Mouse (Mus musculus): Measurements from ENCODE around the gene 5430419D17Rik. TPM values are rescaled to one million over a fixed set of nuclear protein-coding genes. Genes with fewer than 3 reads are reported as not detected.

Gene 5430419D17Rik
- total RNA-seq, 4 experiments from 2014 or later, result not detected

- DNase-seq, result no peak
These were observed 144.1 kb downstream of the 5430419D17Rik start for GRCm38 (mm10) chr7:131318340-131318739.

DNA sequence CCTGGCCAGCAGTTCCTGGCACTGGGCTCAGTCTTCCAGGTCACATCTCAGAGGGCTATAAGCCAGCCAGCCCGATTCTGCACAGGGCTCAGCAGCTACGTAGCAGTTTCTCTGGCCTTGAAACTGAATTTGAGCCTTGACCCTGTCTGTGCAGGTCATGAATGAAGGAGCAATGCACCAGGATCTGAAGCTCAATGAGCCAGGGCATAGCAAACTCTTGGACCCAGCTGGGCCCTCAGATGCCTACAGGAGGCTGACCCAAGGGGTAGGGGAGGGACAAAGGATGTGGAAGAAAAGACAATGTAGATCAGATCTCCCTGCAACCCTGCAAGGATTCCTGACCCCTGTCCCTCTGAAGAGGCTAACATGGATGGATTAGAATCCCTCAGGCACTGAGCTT lies 148.0 kb downstream of the 5430419D17Rik start, which contains the start of gene Cuzd1:
Gene Cuzd1 (minus strand): TSS at position 101 of the 400 bp plus-strand sequence.
- DNase-seq, result no peak

- no peak for DNase-seq
These were observed 152.9 kb downstream of the 5430419D17Rik start for GRCm38 (mm10) chr7:131327054-131327453.

GRCm38 (mm10) chr7:131329416-131329815 lies 155.2 kb downstream of the 5430419D17Rik start, which contains the start of gene Fam24b:
Gene Fam24b, minus strand, starts transcription at chr7:131329516.
- no peak for DNase-seq

GRCm38 (mm10) chr7:131331688-131332087 lies 157.5 kb downstream of the 5430419D17Rik start:
- DNase-seq, result no peak

DNA sequence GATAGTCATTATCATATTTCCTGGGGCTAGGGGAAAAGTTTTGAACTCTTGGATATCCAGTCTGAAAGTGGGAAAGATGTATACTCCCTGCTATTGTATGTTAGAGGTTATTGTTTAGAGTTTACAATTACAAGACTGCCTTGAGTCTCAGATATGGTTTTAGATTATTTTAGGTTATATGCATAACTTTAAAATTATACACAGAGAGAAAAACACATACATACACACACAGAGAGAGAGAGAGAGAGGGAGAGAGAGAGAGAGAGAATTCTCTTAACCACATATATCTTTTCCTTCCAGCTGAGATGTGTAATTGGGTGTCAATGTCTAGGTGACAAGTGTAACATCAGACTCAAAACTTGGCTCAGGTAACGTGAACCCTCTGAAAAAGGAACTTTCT lies 159.4 kb downstream of the 5430419D17Rik start, which contains the start of gene Fam24a:
Gene Fam24a (plus strand): TSS at position 301 of the 400 bp plus-strand sequence.
- DNase-seq, result no peak

DNA sequence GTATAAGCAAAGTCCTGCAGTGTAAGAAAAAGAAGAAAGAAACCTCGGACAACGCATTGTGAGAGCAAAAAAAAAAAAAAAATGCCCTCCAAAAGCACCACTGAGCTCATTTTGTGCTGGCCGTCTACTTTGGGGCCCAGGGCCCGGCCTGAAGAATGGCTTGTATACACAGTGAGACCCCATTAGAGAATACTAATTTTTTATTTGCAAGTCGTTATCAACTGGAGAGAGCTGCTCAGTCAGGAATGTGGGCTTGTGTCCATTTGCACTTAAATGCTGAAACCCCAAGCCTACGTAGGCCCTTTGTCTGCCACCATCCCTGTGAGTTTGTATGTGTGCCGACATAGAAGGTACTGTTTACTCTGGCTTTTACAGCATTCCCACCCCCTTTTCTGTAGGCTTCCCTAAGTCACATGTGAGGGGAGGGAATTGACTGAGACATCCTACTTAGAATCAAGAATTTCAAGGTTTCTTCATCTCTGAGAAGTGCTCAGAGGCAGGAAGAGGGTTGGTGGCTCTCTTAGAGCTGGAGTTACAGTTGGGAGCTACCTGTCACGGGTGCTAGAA lies 163.4 kb downstream of the 5430419D17Rik start:
- no peak for DNase-seq

- DNase-seq, result no peak
These were observed 171.8 kb downstream of the 5430419D17Rik start for GRCm38 (mm10) chr7:131345856-131346541.

Other genes starting within 250 kb of the 5430419D17Rik start
- gene Htra1, start 238.3 kb upstream of the 5430419D17Rik start, total RNA-seq (2022), result 10 to 100 TPM; 33.0 to 88.6 (median 61.0) TPM
- not detected for gene Dmbt1, start 142.3 kb upstream of the 5430419D17Rik start, total RNA-seq (2022)
- not detected for gene 4933402N03Rik, start 28.1 kb upstream of the 5430419D17Rik start, total RNA-seq (2022)
- gene Cuzd1, start 147.9 kb downstream of the 5430419D17Rik start, total RNA-seq (2022), result not detected
- gene Fam24b, start 155.1 kb downstream of the 5430419D17Rik start, total RNA-seq (2022), result not detected
- gene Fam24a, start 159.5 kb downstream of the 5430419D17Rik start, total RNA-seq (2022), result not detected
- 10 to 100 TPM; 11.0 to 14.8 (median 12.0) TPM for gene 2310057M21Rik, start 188.4 kb downstream of the 5430419D17Rik start, total RNA-seq (2022)
- gene Pstk, start 196.7 kb downstream of the 5430419D17Rik start, total RNA-seq (2022), result 10 to 100 TPM; 19.4 to 21.4 (median 20.1) TPM
- 10 to 100 TPM; 33.5 to 39.7 (median 35.7) TPM for gene Ikzf5, start 236.1 kb downstream of the 5430419D17Rik start, total RNA-seq (2022)
- 100 to 1,000 TPM; 157 to 791 (median 490) TPM for gene Acadsb, start 236.2 kb downstream of the 5430419D17Rik start, total RNA-seq (2022)